Mouse (Mus musculus) T-cell, adult 66 days (primary cell): ENCODE data around the gene Mast2. TPM values are rescaled to one million over a fixed set of nuclear protein-coding genes. Genes with fewer than 3 reads are reported as not detected.

Experiments
- total RNA-seq, 2 experiments: library from RNA; stranded (reverse); gene quantifications; 3 replicates in 1 of 2; 4 replicates in 1 of 2; pipeline ENCODE4 v1.2.4; 2023

The Mast2 gene
- 10 to 100 TPM; 30.0 to 31.3 TPM for total RNA-seq

DNA sequence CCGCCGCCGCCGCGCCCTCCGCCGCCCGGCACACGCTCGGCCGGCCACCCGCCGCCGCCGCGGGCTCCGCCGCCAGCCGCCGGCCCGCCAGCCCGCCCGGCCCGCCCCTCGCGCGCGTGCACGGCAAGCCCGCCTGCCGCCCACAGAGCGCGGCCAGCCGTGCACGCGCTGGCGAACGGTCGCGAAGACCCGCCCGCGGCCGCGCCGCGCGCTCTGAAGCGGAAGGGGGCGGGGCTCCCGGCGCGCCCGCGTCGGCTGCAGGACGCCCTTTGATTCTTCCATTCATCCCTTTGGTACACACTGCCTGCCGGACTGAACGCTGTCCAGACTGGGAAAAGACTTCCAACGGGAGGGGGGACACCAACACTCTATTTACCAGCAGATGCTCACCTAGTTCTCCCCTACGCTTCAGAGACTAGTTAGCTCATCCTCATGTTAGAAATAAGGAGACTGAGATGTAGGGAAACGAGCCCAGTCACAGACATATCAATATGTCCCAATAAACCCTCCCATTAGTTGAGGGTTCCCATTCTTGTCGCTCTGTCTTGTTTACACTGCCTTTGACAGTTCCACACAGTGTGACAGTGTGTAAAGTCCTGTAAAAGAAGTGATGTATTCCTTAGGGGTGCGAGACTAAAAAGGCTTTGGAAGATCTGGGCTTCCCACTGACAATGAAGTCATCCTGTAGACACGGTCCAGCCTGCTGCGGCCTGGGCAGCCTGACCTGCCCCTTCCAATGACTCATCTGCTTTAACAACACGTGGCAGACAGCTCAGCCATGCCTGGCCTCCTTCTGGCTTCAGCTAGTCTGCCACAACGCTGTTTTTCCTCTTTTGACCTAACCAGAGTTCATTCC lies at the start of gene Mast2:
TSS of gene Mast2 (minus strand) at position 58 of the 856 bp plus-strand sequence.

GRCm38 (mm10) chr4:116507425-116508218 lies 43.6 kb upstream of the Mast2 start, which contains the start of gene Ipp:
Gene Ipp (plus strand): TSS chr4:116507549.

Other genes with a start within 250 kb of the Mast2 start
- 1 to 10 TPM; 4.8 to 6.2 TPM for gene Pik3r3, start 242.6 kb downstream of the Mast2 start, total RNA-seq
- gene Ipp, start 43.4 kb upstream of the Mast2 start, total RNA-seq = 10 to 100 TPM; 12.5 to 13.0 TPM
- gene Tmem69, start 91.8 kb upstream of the Mast2 start, total RNA-seq = 1 to 10 TPM; 8.9 to 9.7 TPM
- 100 to 1,000 TPM; 118 to 120 TPM for gene Gpbp1l1, start 93.5 kb upstream of the Mast2 start, total RNA-seq
- 10 to 100 TPM; 12.8 to 14.4 TPM for gene Ccdc17, start 132.5 kb upstream of the Mast2 start, total RNA-seq
- 100 to 1,000 TPM in 1 of 2 experiments, 10 to 100 TPM in 1; 82.1 to 104 TPM for gene Nasp, start 163.8 kb upstream of the Mast2 start, total RNA-seq
- 100 to 1,000 TPM; 186 to 195 TPM for gene Akr1a1, start 187.5 kb upstream of the Mast2 start, total RNA-seq
- gene Prdx1, start 221.4 kb upstream of the Mast2 start, total RNA-seq = 100 to 1,000 TPM; 164 TPM
- gene Mmachc, start 244.2 kb upstream of the Mast2 start, total RNA-seq = 1 to 10 TPM; 4.5 to 6.0 TPM
- gene Ccdc163, start 244.3 kb upstream of the Mast2 start, total RNA-seq = 10 to 100 TPM; 13.1 to 19.6 TPM